Mouse (Mus musculus) heart, adult 2 months (tissue): ENCODE data around the gene Fxr2. TPM values are rescaled to one million over a fixed set of nuclear protein-coding genes. Genes with fewer than 3 reads are reported as not detected.

Experiments
- DNase-seq, 2 experiments: peaks; one replicate each; pipeline ENCODE4 v3.0.0; 2021
- H3K27ac ChIP-seq: fragments of 200-600 bp; 2 replicates; pipeline ENCODE4 v1.8.1; 2022
- H3K27me3 ChIP-seq: fragments of 200-500 bp; 2 replicates; pipeline ENCODE4 v1.6.1; 2012; ENCODE audit warnings: mild to moderate bottlenecking, low read length, inconsistent platforms, mixed read lengths; ENCODE audit not compliant: control insufficient read depth, insufficient read depth
- H3K36me3 ChIP-seq: fragments of 200-500 bp; 2 replicates; pipeline ENCODE4 v1.6.1; 2012; ENCODE audit warnings: low read length, inconsistent platforms; ENCODE audit not compliant: control insufficient read depth, insufficient read depth
- H3K4me1 ChIP-seq: fragments of 200-500 bp; 2 replicates; pipeline ENCODE4 v1.6.1; 2011; ENCODE audit warnings: low read length; ENCODE audit not compliant: control insufficient read depth, insufficient read depth
- H3K4me3 ChIP-seq: fragments of 200-600 bp; 2 replicates; pipeline ENCODE4 v1.8.1; 2022
- H3K79me2 ChIP-seq: fragments of 200-500 bp; replicated peaks from 2 replicates; pipeline ENCODE4 v1.6.1; 2012; ENCODE audit warnings: mild to moderate bottlenecking, inconsistent platforms, low read length, moderate library complexity, mixed read lengths; ENCODE audit not compliant: control insufficient read depth, insufficient read depth
- H3K9ac ChIP-seq: fragments of 200-500 bp; 2 replicates; pipeline ENCODE4 v1.6.1; 2012; ENCODE audit warnings: low read depth, mild to moderate bottlenecking, control low read depth, inconsistent platforms, low read length, mixed read lengths
- CTCF ChIP-seq: fragments of 200-600 bp; IDR thresholded peaks from 2 replicates; pipeline ENCODE4 v1.8.1; 2022; ENCODE audit warnings: antibody characterized with exemption, mild to moderate bottlenecking, moderate library complexity
- EP300 ChIP-seq: fragments of 200-500 bp; IDR thresholded peaks from 2 replicates; pipeline ENCODE4 v1.6.1; 2011; ENCODE audit warnings: low read depth, low read length, control low read depth; ENCODE audit not compliant: insufficient read depth
- POLR2A ChIP-seq: fragments of 200-500 bp; IDR thresholded peaks from 2 replicates; pipeline ENCODE4 v1.6.1; 2011; ENCODE audit warnings: mild to moderate bottlenecking, low read depth, low read length, control low read depth; ENCODE audit not compliant: insufficient read depth
- WGBS: fragments of 180-500 bp; shearing (Covaris S2); methylation state at CpG from one replicate; pipeline ENCODE4 v1.1.7; 2018; 5-methylcytosine and 5-hydroxymethylcytosine counted together
- intact Hi-C: fragments of 180-260 bp; cut with DNase I; formaldehyde crosslinking; loops from one replicate; pipeline ENCODE4 v1.15.1; 2025
- polyA plus RNA-seq: library from polyadenylated mRNA; depleted of rRNA; stranded (reverse); fragments of >200 nt; gene quantifications from 2 replicates; pipeline ENCODE4 v1.2.3, GENCODE M21; 2012
- total RNA-seq, 2 experiments: library from RNA; stranded (reverse); gene quantifications; 2 replicates each; pipeline ENCODE4 v1.2.3; 2021

Fxr2 gene
- total and polyA plus RNA-seq, 3 experiments, result 61.2 to 103 (median 86.0) TPM

- peaks cover 2% of the 10 kb centered on the region for H3K4me1 ChIP-seq
- intact Hi-C loops, result loop anchor here (2.0 kb wide), 1 partner anchor 27 kb away; no protein-coding TSS in a partner anchor
- no peak for DNase-seq
- H3K27me3 ChIP-seq, result no peaks in the 10 kb centered on the region
- no peak for TF ChIP-seq EP300
- no peak for TF ChIP-seq POLR2A
- no peak for TF ChIP-seq CTCF
- H3K36me3 ChIP-seq, result no peaks in the 10 kb centered on the region
- H3K27ac ChIP-seq, result no peak overlapping the region
- 53% methylated on average over 5 of the region's 5 CpGs for WGBS
- no peaks in the 10 kb centered on the region for H3K79me2 ChIP-seq
- peak overlapping the region; percentile 10; the same call in 1 of the 2 replicates for H3K9ac ChIP-seq
- H3K4me3 ChIP-seq, result no peak overlapping the region
Observed at GRCm38 (mm10) chr11:69656065-69656455, 23.3 kb downstream of the Fxr2 start.

- no peak overlapping the region for H3K4me3 ChIP-seq
- intact Hi-C loops, result loop anchor here (2.0 kb wide), 1 partner anchor 28 kb away; no protein-coding TSS in a partner anchor
- no peak overlapping the region for H3K9ac ChIP-seq
- H3K4me1 ChIP-seq, result peaks cover 2% of the 10 kb centered on the region
- H3K27me3 ChIP-seq, result no peaks in the 10 kb centered on the region
- H3K27ac ChIP-seq, result no peak overlapping the region
- 71% methylated on average over 10 of the region's 10 CpGs for WGBS
- H3K36me3 ChIP-seq, result no peaks in the 10 kb centered on the region
- no peaks in the 10 kb centered on the region for H3K79me2 ChIP-seq
- peak; percentile 36 to 55 for DNase-seq
- TF ChIP-seq CTCF, result peak; percentile 94
- 0 out of 2 replicates have a peak, but pooled peaks have one; percentile 34 for TF ChIP-seq EP300
- TF ChIP-seq POLR2A, result no peak
Observed at GRCm38 (mm10) chr11:69656617-69657461, 24.0 kb downstream of the Fxr2 start.

GRCm38 (mm10) chr11:69657462-69657881 lies 24.7 kb downstream of the Fxr2 start:
- no peaks in the 10 kb centered on the region for H3K36me3 ChIP-seq
- WGBS, result 86% methylated on average over 15 of the region's 15 CpGs
- intact Hi-C loops, result loop anchor here (2.0 kb wide), 1 partner anchor 29 kb away; no protein-coding TSS in a partner anchor

GRCm38 (mm10) chr11:69661221-69661881 lies 28.6 kb downstream of the Fxr2 start:
- no peak for TF ChIP-seq CTCF
- TF ChIP-seq POLR2A, result no peak
- TF ChIP-seq EP300, result no peak
- H3K36me3 ChIP-seq, result no peaks in the 10 kb centered on the region
- H3K27me3 ChIP-seq, result no peaks in the 10 kb centered on the region
- peak overlapping the region; percentile 98 for H3K27ac ChIP-seq
- no peaks in the 10 kb centered on the region for H3K79me2 ChIP-seq
- intact Hi-C loops, result no loop called here
- peaks cover 6% of the 10 kb centered on the region for H3K4me1 ChIP-seq
- peak overlapping the region; percentile 79 for H3K4me3 ChIP-seq
- WGBS, result 36% methylated on average over 3 of the region's 3 CpGs
- H3K9ac ChIP-seq, result no peak overlapping the region
- no peak for DNase-seq

More at GRCm38 (mm10) chr11:69657462-69657881, 24.7 kb downstream of the Fxr2 start:
- no peak overlapping the region for H3K9ac ChIP-seq
- TF ChIP-seq POLR2A, result no peak
- TF ChIP-seq EP300, result 0 out of 2 replicates have a peak, but pooled peaks have one; percentile 0
- no peak overlapping the region for H3K4me3 ChIP-seq
- DNase-seq, result no peak
- H3K79me2 ChIP-seq, result no peaks in the 10 kb centered on the region
- no peak overlapping the region for H3K27ac ChIP-seq
- H3K27me3 ChIP-seq, result no peaks in the 10 kb centered on the region
- H3K4me1 ChIP-seq, result peaks cover 2% of the 10 kb centered on the region

- Histone ChIP-seq H3K27me3 (no peaks in the 10 kb centered on the region), H3K9ac (peak within 1 kb of the TSS; percentile 55), H3K4me1 (peaks cover 6% of the 10 kb centered on the region), H3K79me2 (no peaks in the 10 kb centered on the region), H3K27ac (peak within 1 kb of the TSS; percentile 98), H3K36me3 (no peaks in the 10 kb centered on the region), H3K4me3 (peak within 1 kb of the TSS; percentile 79)
- peak; percentile 56 for TF ChIP-seq EP300
- peak; percentile 67 for TF ChIP-seq CTCF
- peak; percentile 92 for TF ChIP-seq POLR2A
- intact Hi-C loops, result no loop called here
- DNase-seq, result peak; percentile 93 to 97
- under 1% methylated on average over 48 of the region's 48 CpGs for WGBS
Observed at GRCm38 (mm10) chr11:69662213-69662966, 29.6 kb downstream of the Fxr2 start, which contains the start of gene Mpdu1. TSS of gene Mpdu1 (minus strand) at chr11:69662642.
